Mouse (Mus musculus): ENCODE data around the gene Asic2. TPM values are rescaled to one million over a fixed set of nuclear protein-coding genes. Genes with fewer than 3 reads are reported as not detected.
A peak's percentile ranks its signal among the peaks of the same experiment; 100 is the strongest.

Asic2 gene
- total RNA-seq, 1 experiment from 2014 or later = not detected

DNA sequence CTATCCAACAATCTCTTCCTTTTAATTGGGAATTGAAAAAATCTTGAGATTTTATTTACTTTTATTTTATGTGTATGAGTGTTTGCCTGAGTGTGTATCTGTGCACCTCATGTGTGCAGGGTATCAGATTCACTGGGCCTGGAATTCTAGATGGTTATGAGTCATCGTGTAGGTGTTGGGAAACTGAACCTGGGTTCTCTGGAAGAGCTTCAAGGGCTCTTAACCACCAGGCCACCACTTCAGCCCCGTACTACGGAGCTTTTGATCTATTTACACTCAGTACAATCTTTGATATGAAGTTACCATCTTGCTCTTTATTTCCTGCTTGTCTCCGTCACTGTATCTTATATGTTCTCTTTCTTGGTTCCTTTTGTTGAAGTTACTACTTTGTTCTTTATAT is 1067.7 kb downstream of the Asic2 start:
- ATAC-seq (replicated peaks in 1 of 2; ENCODE audit: insufficient read depth in 1 of 2, low FRiP score in 2 of 2, low TSS enrichment in 1 of 2, low read depth in 1 of 2, poor library complexity in 2 of 2, severe bottlenecking in 2 of 2) = no peak

- no peak for ATAC-seq (replicated peaks in 1 of 2; ENCODE audit: insufficient read depth in 1 of 2, low FRiP score in 2 of 2, low TSS enrichment in 1 of 2, low read depth in 1 of 2, poor library complexity in 2 of 2, severe bottlenecking in 2 of 2)
Observed at GRCm38 (mm10) chr11:80895853-80896252, 1072.4 kb downstream of the Asic2 start.

GRCm38 (mm10) chr11:80889336-80890063 is 1078.8 kb downstream of the Asic2 start:
- ATAC-seq (replicated peaks in 1 of 2; ENCODE audit: insufficient read depth in 1 of 2, low FRiP score in 2 of 2, low TSS enrichment in 1 of 2, low read depth in 1 of 2, poor library complexity in 2 of 2, severe bottlenecking in 2 of 2) = no peak

GRCm38 (mm10) chr11:80887021-80887420 is 1081.2 kb downstream of the Asic2 start:
- ATAC-seq (replicated peaks in 1 of 2; ENCODE audit: insufficient read depth in 1 of 2, low FRiP score in 2 of 2, low TSS enrichment in 1 of 2, low read depth in 1 of 2, poor library complexity in 2 of 2, severe bottlenecking in 2 of 2) = no peak

DNA sequence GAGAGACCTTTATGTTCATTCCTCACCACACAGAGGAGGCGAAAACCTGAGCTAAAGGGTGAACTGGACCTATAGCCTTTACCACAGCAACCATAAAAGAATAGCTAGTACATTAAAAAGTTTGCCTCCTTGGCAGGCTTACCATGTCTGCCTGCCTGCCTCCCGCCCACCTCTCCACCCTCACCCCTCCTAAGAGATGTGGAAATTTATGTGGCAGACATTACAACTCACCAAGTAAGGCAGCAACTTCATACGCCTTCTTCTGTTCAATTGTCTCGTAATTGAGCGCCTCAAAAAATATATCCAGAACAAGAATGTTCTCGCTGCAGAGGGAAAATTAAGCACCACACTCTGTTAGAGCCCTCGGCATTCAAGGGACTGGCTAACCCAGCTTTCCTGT is 1081.9 kb downstream of the Asic2 start:
- ATAC-seq (replicated peaks in 1 of 2; ENCODE audit: insufficient read depth in 1 of 2, low FRiP score in 2 of 2, low TSS enrichment in 1 of 2, low read depth in 1 of 2, poor library complexity in 2 of 2, severe bottlenecking in 2 of 2) = no peak

GRCm38 (mm10) chr11:80884521-80885231 is 1083.6 kb downstream of the Asic2 start:
- no peak for ATAC-seq (replicated peaks in 1 of 2; ENCODE audit: insufficient read depth in 1 of 2, low FRiP score in 2 of 2, low TSS enrichment in 1 of 2, low read depth in 1 of 2, poor library complexity in 2 of 2, severe bottlenecking in 2 of 2)

DNA sequence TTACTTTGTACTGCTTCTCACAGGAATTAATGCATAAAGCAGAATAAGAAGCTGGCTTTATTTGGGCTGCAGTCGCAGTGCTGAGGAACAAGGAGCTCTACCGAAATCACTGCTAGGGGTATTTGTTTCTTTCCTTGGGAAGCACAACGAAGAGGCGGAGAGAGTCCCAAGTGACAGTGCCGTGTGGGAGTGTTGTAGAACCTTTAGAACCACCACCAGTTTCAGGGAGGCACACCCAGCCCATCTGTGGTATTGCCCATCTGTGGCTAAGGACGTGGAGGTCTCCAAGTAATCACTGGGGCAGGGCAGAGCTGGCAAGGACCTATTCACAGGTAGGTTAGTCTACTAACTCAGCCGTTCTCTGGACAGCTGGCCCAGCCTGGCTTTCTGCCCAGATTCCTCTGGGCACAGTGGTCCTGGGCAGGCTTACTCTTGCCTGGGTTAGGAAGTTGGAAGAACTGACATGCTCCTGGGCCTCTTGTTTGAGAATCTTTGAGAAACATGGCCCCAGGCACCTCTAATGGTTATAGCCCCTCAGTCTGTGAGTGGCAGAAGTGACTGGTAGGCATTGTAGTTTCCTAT is 1085.9 kb downstream of the Asic2 start:
- no peak for ATAC-seq (replicated peaks in 1 of 2; ENCODE audit: insufficient read depth in 1 of 2, low FRiP score in 2 of 2, low TSS enrichment in 1 of 2, low read depth in 1 of 2, poor library complexity in 2 of 2, severe bottlenecking in 2 of 2)

DNA sequence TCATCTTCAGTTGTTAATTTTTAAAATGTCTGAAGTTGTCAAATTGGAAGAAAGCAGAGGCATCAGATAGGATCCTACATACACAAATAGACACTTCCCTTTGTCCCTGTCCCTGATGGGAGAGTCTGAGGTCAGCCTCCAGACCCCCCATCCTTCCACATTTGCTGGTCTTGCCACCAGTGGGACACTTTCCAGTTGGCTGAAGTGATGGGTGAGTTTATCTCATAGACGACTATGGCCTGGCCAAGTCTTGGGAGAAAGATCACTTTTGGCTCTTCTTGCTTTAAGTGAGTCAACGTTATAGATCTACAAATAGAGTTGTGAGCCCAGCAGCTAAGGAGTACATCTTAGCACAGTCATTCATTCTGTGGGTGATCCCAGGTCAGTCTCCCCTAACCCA is 1090.2 kb downstream of the Asic2 start:
- ATAC-seq (replicated peaks in 1 of 2; ENCODE audit: insufficient read depth in 1 of 2, low FRiP score in 2 of 2, low TSS enrichment in 1 of 2, low read depth in 1 of 2, poor library complexity in 2 of 2, severe bottlenecking in 2 of 2) = no peak

DNA sequence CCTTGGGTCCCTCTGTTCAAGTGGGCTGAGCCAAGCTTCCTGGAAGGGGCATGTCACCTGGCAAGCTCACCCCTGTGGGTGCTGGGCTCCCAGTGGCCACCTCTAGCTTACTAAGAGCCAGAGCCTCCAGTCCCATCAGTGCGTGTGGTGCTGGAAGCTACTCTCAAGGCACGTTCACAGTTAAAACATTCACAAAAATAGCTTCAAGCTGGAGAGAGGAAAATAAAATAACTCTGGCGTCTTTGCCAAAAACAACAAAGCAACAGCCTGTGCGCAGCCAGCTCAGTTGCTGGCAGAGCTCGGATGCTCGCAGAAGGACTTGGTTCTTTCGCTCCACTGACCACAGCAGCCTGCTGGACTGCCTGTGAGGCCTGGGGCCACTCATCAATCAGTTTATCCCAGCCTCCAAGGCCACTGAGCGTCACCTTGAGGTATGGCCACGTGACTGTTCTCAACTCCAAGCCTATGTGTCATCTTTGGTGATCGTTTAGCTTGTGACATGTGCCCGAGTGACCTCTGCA is 1091.1 kb downstream of the Asic2 start:
- no peak for ATAC-seq (replicated peaks in 1 of 2; ENCODE audit: insufficient read depth in 1 of 2, low FRiP score in 2 of 2, low TSS enrichment in 1 of 2, low read depth in 1 of 2, poor library complexity in 2 of 2, severe bottlenecking in 2 of 2)

DNA sequence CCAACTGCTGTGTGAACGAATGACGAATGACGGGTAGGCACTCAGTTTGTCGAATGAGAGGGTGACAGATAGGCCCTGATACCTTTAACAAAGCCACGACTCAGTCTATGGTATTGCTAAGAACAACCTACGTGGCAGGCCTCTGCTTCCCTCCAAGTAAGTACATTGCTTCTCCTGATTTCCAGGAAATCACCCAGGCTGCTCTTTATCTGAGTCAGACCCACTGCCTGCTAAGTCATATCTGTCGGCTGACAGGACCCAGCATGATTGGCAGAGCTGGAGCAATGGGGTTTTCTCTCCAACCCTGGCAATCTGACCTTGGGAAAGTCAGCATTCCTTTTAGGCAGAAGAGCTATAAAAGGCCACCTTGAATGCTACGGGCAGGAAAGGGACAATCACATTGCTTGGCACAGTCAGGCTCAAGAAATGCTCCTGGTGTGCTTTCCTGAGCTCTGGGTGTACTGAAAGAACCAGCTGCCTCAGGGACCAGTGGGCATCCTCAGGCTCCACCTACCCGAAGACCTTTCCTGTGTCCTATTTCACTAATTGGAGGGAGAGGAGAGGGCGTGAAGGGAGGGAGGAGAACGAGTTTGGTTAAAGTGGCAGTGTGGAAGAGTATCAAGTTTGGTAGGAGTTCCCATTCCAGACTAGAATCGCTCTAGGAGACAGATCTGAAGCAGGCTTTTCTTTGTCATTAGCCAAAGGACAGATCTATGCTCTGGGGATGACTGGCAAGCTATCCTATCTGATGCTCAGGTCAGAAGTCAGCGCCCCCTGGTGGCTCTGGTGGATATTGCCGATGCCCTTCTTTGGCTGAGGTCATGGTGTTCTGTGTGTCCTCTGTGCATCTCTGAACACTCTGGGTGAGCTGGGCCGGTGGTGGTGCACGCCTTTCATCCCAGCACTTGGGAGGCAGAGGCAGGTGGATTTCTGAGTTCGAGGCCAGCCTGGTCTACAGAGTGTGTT is 1095.5 kb downstream of the Asic2 start:
- ATAC-seq (replicated peaks in 1 of 2; ENCODE audit: insufficient read depth in 1 of 2, low FRiP score in 2 of 2, low TSS enrichment in 1 of 2, low read depth in 1 of 2, poor library complexity in 2 of 2, severe bottlenecking in 2 of 2) = peak; percentile 62 to 71; a peak in 3 of 4 replicates

DNA sequence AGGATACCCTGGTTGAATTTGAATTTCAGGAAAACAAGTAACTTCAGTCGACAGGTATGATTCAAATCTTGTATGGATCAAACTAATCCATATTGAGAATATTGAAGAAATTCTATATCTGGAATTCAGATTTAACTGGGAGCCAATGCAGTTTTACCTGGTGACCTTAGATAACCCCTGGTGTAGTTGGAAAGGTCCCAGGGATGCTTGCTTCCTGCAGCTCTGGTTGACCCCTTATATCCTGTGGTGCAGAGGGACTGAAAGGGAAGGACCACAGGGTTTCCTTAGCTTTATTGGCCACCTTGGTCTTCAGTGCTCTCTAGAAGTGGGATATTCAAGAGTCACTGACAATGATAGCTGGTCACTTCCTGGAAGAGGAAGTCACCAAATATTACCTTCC is 1100.2 kb downstream of the Asic2 start:
- no peak for ATAC-seq (replicated peaks in 1 of 2; ENCODE audit: insufficient read depth in 1 of 2, low FRiP score in 2 of 2, low TSS enrichment in 1 of 2, low read depth in 1 of 2, poor library complexity in 2 of 2, severe bottlenecking in 2 of 2)

DNA sequence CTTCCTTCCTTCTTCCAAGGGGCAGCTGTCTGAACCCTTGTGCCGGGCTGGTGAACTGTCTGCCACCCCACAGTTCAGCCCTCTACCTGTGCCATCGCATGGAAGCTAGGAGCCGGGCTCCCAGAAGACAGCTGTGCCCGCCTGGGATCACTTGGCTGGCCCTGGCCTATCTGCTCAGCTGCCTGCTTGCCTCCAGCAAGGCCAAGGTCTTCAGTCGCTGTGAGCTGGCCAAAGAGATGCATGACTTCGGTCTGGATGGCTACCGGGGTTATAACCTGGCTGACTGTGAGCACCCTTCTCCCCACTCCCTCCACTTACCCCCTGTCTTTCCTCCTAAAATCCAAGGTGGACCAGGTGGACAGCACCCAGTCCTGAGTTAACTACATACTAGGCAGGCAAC is 1105.3 kb downstream of the Asic2 start:
- ATAC-seq (replicated peaks in 1 of 2; ENCODE audit: insufficient read depth in 1 of 2, low FRiP score in 2 of 2, low TSS enrichment in 1 of 2, low read depth in 1 of 2, poor library complexity in 2 of 2, severe bottlenecking in 2 of 2) = no peak

GRCm38 (mm10) chr11:80858065-80858464 is 1110.2 kb downstream of the Asic2 start, which contains the start of gene Spaca3:
Gene Spaca3 (plus strand): TSS chr11:80858365.
- no peak for ATAC-seq (replicated peaks in 1 of 2; ENCODE audit: insufficient read depth in 1 of 2, low FRiP score in 2 of 2, low TSS enrichment in 1 of 2, low read depth in 1 of 2, poor library complexity in 2 of 2, severe bottlenecking in 2 of 2)

GRCm38 (mm10) chr11:80856827-80857226 is 1111.4 kb downstream of the Asic2 start:
- no peak for ATAC-seq (replicated peaks in 1 of 2; ENCODE audit: insufficient read depth in 1 of 2, low FRiP score in 2 of 2, low TSS enrichment in 1 of 2, low read depth in 1 of 2, poor library complexity in 2 of 2, severe bottlenecking in 2 of 2)

DNA sequence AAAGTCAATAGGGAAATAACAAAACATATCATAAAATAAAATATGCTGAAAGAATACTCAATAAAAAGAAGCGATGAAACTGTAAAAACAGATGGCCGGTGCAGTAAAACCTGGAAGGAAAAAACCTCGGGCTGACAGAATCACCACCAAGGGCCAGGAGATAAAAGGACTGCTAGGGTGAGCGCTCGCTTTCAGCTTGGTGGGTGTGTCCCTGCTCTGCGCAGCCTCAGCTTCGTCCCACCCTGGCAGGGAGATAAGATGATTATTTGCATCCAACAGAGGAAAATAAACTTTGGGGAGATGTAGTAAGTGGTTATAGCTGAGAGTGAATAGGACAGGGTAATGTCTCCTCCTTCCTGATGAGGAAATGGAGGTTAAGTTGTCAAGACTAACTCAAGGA is 1113.3 kb downstream of the Asic2 start:
- ATAC-seq (replicated peaks in 1 of 2; ENCODE audit: insufficient read depth in 1 of 2, low FRiP score in 2 of 2, low TSS enrichment in 1 of 2, low read depth in 1 of 2, poor library complexity in 2 of 2, severe bottlenecking in 2 of 2) = no peak

DNA sequence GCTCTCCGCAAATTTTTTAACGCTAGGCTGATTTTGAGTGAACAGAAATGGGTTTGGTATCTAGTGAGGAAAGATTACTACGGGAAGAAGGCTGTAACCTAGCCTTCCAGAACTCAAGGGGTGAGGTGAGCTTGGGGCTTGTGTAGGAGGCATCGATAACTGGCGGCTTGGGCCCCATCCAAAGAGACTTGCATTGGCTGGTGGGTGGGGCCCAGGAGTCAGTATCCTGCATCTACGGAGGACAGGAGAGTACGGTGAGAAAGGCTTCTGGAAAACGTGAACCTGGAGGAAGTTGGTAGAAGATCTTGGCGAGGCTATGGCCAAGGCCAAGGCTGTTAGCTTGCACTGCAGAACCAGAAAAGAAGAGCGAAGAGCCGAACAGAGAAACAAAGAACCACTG is 1113.8 kb downstream of the Asic2 start:
- ATAC-seq (replicated peaks in 1 of 2; ENCODE audit: insufficient read depth in 1 of 2, low FRiP score in 2 of 2, low TSS enrichment in 1 of 2, low read depth in 1 of 2, poor library complexity in 2 of 2, severe bottlenecking in 2 of 2) = no peak

GRCm38 (mm10) chr11:80853014-80853413 is 1115.2 kb downstream of the Asic2 start:
- ATAC-seq (replicated peaks in 1 of 2; ENCODE audit: insufficient read depth in 1 of 2, low FRiP score in 2 of 2, low TSS enrichment in 1 of 2, low read depth in 1 of 2, poor library complexity in 2 of 2, severe bottlenecking in 2 of 2) = no peak
